Mouse (Mus musculus) induced T-regulatory cell, adult 2 months (primary cell): Measurements from ENCODE around the gene Flt1.

Experiments
- DNase-seq: peaks from one replicate; pipeline ENCODE4 v3.0.0-alpha.2; 2012; ENCODE audit warnings: low read depth

The Flt1 gene

DNA sequence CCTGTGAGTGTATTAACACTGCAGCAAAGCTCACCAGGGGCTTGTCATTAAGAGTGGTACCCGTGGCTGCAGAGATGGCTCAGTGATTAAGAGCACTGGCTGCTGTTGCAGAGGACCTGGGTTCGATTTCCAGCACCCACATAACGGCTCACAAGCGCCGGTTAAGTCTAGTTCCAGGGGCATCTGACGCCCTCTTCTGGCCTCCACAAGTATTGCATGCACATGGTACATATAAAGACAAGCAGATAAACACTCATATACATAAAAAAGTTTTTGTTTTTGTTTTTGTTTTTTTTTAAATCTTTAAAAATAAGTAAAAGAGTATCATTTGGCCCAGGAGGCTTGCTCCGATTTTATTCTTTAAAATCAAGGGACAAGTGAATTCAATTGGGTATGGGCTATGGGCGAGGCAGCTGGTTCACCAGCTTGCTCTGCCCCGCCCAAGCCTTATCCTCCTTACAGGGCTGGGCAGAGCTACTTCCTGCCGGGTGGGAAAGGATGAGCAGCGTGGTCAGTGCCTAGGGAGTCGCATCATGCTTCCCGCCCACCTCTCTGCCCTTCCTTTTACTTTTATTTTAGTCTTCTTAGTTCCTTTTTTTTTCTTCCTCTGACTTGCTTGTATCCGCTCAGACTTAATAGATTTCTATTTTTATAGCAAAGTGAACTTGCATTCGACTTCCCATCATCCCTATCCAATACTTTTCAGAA, 57.0 kb downstream of the Flt1 start:
- DNase-seq = no peak

GRCm38 (mm10) chr5:147665946-147666345, 59.9 kb downstream of the Flt1 start:
- no peak for DNase-seq

- DNase-seq = no peak
These were observed 60.4 kb downstream of the Flt1 start for GRCm38 (mm10) chr5:147665381-147665780.

DNA sequence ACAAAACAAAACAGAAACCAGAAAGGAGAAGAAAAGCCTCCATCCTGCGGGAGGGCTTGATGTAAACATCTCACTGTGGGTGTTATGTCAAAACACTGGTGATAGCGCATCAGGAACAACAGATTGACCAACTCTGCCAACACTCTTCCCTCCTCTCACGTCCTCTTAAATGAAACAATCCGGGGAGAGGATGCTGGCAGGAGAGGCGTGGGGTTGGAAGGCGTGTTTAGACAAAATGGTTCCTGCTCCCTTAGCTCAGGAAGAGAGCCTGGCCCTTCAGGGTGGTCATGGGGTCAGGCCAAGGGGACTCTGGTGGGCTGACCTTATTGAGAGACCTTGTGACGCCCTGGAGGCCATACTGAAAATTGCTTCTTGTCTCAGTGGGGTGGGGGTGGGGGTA, 65.9 kb downstream of the Flt1 start:
- no peak for DNase-seq

- DNase-seq = no peak
These were observed 67.6 kb downstream of the Flt1 start for GRCm38 (mm10) chr5:147657882-147658855.

- no peak for DNase-seq
These were observed 70.0 kb downstream of the Flt1 start for GRCm38 (mm10) chr5:147655761-147656160.

DNA sequence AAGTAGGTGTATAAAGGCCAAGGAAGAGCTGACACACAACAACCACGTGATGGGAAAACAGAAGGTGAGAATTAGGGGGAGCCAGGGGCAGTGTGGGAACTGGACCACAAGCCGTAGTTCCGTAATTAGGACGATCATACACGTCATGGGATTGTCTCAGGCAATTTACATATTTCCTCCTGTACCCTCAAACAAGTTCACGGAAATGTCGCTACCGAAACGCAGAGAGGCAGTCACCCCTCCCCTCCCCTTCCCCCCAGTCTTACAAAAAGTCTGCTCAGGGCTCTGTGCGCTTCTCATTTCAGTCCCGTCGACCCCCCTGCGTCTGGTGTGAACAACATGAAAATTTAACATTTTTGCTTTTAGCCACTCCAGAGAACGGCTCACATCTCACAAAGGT, 74.6 kb downstream of the Flt1 start:
- no peak for DNase-seq

- no peak for DNase-seq
These were observed 79.4 kb downstream of the Flt1 start for GRCm38 (mm10) chr5:147646351-147646929.

GRCm38 (mm10) chr5:147645001-147645645, 80.7 kb downstream of the Flt1 start:
- no peak for DNase-seq

- DNase-seq = no peak
These were observed 84.4 kb downstream of the Flt1 start for GRCm38 (mm10) chr5:147641452-147641851.

- DNase-seq = no peak
These were observed 85.9 kb downstream of the Flt1 start for GRCm38 (mm10) chr5:147639940-147640339.

DNA sequence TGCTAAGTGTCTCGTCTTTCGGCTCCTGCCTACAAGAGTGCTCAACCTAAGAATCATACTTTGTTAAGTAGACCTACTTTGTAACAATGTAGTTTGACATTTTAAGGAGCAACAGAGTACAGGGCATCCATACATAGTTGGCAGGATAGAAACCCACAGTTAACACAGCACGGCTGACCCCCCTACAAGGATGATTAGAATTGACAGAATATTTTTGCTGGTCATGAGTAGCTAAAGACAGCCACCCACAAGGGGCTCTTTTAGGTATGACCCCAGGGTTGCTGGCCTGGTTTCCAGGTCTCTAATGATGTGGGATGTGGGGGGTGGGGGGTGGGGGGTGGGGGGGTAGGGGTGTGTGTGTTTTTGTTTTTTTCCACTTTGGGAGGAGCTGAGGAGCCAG, 89.1 kb downstream of the Flt1 start:
- DNase-seq = no peak

DNA sequence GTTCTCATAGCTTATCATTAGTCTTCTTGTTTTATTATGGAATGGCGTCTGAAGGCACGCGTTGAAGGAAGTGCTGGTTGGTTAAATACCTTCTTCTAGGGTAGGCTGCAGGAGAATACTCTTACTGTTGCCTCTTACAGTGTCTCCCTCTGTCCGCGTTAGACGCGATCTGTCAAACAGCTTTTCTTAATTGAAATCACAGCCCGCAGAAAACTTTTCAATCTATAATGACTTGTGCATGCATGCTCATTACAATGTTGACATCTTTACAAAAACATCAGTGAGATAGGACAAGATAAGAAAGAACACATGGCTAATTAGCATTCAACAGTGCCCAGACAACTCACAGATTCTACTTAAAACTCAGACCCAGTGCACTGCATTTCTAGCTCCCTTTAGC, 89.9 kb downstream of the Flt1 start:
- DNase-seq = no peak

DNA sequence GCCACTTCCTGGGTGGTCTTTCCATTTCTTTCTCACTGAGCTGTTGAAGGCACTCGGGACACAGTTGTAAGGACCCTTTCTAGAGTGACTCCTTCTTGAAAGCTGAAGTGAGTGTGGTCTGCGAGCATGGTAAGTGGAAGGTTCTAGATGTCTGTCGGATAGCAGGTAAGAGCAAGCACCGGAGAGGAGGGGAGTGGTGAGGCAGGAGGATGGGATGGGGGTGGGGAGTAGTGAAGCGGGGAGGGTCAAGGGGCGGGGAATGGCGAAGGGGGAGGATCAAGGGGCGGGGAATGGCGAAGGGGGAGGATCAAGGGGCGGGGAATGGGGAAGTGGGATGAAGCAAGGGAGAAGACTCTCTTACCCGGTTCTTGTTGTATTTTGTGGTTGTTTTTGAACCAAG, 91.8 kb downstream of the Flt1 start:
- DNase-seq = no peak

DNA sequence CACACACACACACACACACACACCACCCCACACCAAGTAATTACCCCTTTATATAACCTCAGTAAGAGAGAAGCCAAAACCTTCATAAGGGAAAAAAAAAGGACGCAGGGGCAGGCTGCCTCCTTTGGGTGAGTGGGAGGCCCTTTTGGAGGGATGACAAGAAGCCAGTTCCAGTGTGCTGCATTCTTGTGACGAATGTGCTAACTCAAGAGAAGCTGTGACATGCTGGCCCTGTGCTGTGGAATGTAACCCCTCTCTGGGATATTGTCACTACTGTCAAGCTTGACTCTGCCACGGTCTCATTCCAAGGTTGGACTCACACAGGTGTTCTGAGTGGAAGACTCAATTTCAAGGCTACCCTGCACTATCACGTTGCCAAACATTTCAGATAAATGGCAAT, 93.1 kb downstream of the Flt1 start:
- DNase-seq = no peak

DNA sequence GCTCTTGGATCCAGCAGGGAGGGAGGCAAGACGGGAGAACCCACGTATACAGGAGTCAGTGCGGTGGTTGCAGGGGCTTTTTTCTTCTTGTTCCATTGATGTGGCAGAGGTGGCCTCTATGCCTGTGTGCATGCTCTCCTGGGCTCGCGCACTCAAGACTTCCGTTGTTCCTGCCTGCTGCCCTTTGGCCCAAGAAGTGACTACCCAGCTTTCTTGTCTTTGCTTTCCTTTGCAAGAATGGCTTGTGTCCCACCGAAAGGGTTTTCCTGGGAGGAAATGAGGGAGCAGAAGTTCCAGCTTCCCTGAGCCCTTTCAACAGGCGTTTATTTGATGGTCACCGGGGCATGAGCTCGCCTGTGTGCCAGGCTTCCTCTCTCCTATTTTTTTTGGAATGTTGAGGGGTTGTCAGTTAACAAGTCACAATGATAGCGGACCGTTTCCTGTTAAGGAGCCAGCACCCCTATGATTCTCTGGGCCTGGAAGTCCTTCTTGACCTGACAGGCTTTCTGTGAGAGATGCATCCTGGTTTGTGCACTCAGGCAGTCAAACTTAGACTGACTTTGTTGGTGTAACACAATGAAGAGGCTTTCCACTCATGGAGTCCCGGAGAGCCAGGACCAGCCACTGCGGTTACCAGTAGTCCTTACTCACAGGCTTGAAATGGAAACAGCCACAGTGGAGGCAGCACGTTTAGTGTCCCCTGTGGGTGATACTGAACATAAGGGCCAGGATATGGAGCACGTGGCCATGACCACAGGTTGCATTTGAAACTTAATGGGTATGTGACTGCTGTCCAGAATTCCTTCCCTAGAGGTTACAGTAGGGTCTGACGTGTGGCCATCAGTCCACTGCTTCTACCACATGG, 95.2 kb downstream of the Flt1 start:
- DNase-seq = no peak

GRCm38 (mm10) chr5:147626944-147627343, 98.9 kb downstream of the Flt1 start:
- DNase-seq = no peak

DNA sequence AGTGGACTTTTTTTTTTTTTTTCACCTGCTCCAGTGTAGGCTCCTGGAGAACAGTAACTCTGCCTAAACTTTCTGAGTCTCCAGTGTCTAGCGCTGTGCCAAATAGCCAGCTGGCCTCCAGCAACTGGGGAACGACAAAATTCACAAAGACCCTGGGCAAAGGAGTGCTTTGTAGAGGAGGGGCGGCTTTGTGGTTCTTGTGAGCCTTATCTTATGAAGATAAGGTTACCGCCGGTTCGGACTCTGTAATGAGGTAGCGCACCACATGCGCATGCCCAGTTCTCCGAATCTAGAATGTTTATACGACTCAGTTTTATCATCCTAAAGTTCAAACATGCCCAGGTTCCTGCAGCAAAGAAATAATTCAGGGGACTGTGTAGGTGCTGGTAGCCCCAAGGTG, 102.1 kb downstream of the Flt1 start:
- no peak for DNase-seq

DNA sequence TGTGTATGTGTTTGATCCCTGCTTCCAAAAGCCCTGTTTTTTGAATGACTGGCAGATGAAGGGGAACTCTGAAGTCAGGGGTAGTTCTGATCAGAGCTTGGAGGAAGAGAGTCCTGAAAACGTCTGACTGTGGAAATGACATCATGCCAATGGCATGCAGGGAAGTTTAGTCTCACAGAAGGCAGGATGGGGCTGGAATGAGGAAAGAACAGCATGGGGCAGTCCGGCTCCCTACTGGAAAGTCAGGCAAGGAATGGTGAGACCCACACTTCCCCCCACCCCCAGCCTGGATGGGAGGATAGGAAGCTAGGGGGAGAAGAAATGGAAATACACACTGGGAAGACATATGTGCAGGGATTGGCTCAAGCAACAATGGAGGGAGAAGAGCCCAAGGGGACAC, 105.6 kb downstream of the Flt1 start:
- DNase-seq = no peak

GRCm38 (mm10) chr5:147618243-147618642, 107.6 kb downstream of the Flt1 start:
- DNase-seq = no peak

DNA sequence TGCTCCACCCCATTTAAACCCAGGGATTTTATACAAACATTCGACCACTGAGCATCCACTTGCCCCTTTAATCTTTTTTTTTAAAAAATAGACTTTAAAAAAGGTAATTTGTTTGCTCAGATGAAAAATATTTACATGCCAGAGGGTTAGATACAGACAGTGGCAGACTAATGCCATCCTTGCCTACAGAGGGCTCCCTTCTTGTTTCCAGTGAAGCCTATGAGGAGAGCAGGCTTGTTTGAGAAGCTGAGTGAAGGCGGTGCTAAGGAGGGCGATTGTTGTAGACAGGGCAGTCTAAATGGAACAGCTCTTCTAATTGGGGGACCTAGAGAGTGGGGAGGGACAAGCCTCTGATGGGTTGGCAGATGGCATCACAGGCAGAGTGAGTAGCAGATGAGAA, 109.4 kb downstream of the Flt1 start:
- no peak for DNase-seq
